Mouse (Mus musculus) lung, postnatal 10 days (tissue): ENCODE measurements around the gene Zfp638.
"Not testable (repeated sequence)": the region's sequence is repeated elsewhere in the genome, so short reads cannot be mapped to it uniquely, and the experiment has no call there.

ENCODE experiments used
- DNase-seq: peaks from one replicate; pipeline ENCODE4 v3.0.0; 2021

The Zfp638 gene

GRCm38 (mm10) chr6:83866954-83867597 lies at the start of gene Zfp638:
Gene Zfp638, plus strand, starts transcription at chr6:83867109.
- DNase-seq = peak; percentile 94

- no peak for DNase-seq
These were observed 47.9 kb upstream of the Zfp638 start for GRCm38 (mm10) chr6:83818996-83819395.

GRCm38 (mm10) chr6:83820727-83821515 lies 46.0 kb upstream of the Zfp638 start:
- DNase-seq = no peak

- no peak for DNase-seq
These were observed 45.1 kb upstream of the Zfp638 start for GRCm38 (mm10) chr6:83821856-83822255.

GRCm38 (mm10) chr6:83830941-83831605 lies 35.8 kb upstream of the Zfp638 start:
- DNase-seq = no peak

- DNase-seq = peak; percentile 99
These were observed 35.2 kb upstream of the Zfp638 start, which contains the start of gene Paip2b for GRCm38 (mm10) chr6:83831606-83832123. Gene Paip2b, minus strand, starts transcription at chr6:83831741.

- DNase-seq = not testable (repeated sequence)
These were observed 34.5 kb upstream of the Zfp638 start for GRCm38 (mm10) chr6:83832393-83832792.

GRCm38 (mm10) chr6:83836826-83837225 lies 30.1 kb upstream of the Zfp638 start:
- no peak for DNase-seq

- DNase-seq = no peak
These were observed 28.9 kb upstream of the Zfp638 start for GRCm38 (mm10) chr6:83838046-83838445.

- no peak for DNase-seq
These were observed 26.8 kb upstream of the Zfp638 start for GRCm38 (mm10) chr6:83840086-83840485.

GRCm38 (mm10) chr6:83844913-83845312 lies 22.0 kb upstream of the Zfp638 start:
- DNase-seq = no peak

GRCm38 (mm10) chr6:83846141-83846540 lies 20.8 kb upstream of the Zfp638 start:
- no peak for DNase-seq

- DNase-seq = no peak
These were observed 17.5 kb upstream of the Zfp638 start for GRCm38 (mm10) chr6:83849446-83849845.

GRCm38 (mm10) chr6:83857476-83857875 lies 9.4 kb upstream of the Zfp638 start:
- DNase-seq = no peak

GRCm38 (mm10) chr6:83860033-83860432 lies 6.9 kb upstream of the Zfp638 start:
- no peak for DNase-seq

- DNase-seq = no peak
These were observed 3.4 kb upstream of the Zfp638 start for GRCm38 (mm10) chr6:83863538-83863937.

GRCm38 (mm10) chr6:83866423-83866822 lies 486 bp upstream of the Zfp638 start:
- DNase-seq = no peak

- DNase-seq = peak; percentile 71
These were observed 983 bp downstream of the Zfp638 start for GRCm38 (mm10) chr6:83867598-83868585.

- DNase-seq = peak; percentile 67
These were observed 12.9 kb downstream of the Zfp638 start for GRCm38 (mm10) chr6:83879815-83880214.

- no peak for DNase-seq
These were observed 19.9 kb downstream of the Zfp638 start for GRCm38 (mm10) chr6:83886789-83887188.

- DNase-seq = no peak
These were observed 21.9 kb downstream of the Zfp638 start for GRCm38 (mm10) chr6:83888802-83889201.
